Mouse (Mus musculus): ENCODE data around the gene Capzb.

- TF ChIP-seq TAL1 (IDR thresholded peaks at IDR 0.05; ENCODE audit: low read length) (no peak), GATA1 (IDR thresholded peaks at IDR 0.05; ENCODE audit: low read length) (no peak)
Measured at GRCm38 (mm10) chr4:139185766-139186442, 6.8 kb upstream of the Capzb start.
